Mouse (Mus musculus) CD4-positive, CD25-positive, alpha-beta regulatory T cell, adult 2 months (primary cell): ENCODE measurements at regions not wholly inside any gene's neighbourhood (a gene's known extent, or its start where the extent isn't known, plus 50 kb on each side); places are given as distances from the start of the nearest gene placed in this dataset.

Experiments
- DNase-seq: peaks from one replicate; pipeline ENCODE4 v3.0.0-alpha.2; 2012; ENCODE audit warnings: low read depth, low spot score

- DNase-seq = no peak
Observed at GRCm38 (mm10) chr4:62808553-62808950, 156.8 kb upstream of the Zfp618 start.

GRCm38 (mm10) chr4:62809048-62809447 is 156.3 kb upstream of the Zfp618 start:
- DNase-seq = no peak

- DNase-seq = no peak
Observed at GRCm38 (mm10) chr4:62819889-62820288, 145.5 kb upstream of the Zfp618 start.

GRCm38 (mm10) chr4:62821288-62821687 is 144.1 kb upstream of the Zfp618 start:
- no peak for DNase-seq

GRCm38 (mm10) chr4:62822568-62822967 is 142.8 kb upstream of the Zfp618 start:
- DNase-seq = peak; percentile 75

- DNase-seq = no peak
Observed at GRCm38 (mm10) chr4:62823082-62823481, 142.3 kb upstream of the Zfp618 start.

- DNase-seq = no peak
Observed at GRCm38 (mm10) chr4:62823555-62824250, 141.7 kb upstream of the Zfp618 start.

GRCm38 (mm10) chr4:62824581-62824980 is 140.8 kb upstream of the Zfp618 start:
- no peak for DNase-seq

- DNase-seq = no peak
Observed at GRCm38 (mm10) chr4:62825256-62825655, 140.1 kb upstream of the Zfp618 start.

- DNase-seq = no peak
Observed at GRCm38 (mm10) chr4:62828963-62829362, 136.4 kb upstream of the Zfp618 start.

GRCm38 (mm10) chr4:62833944-62834343 is 131.4 kb upstream of the Zfp618 start:
- no peak for DNase-seq

GRCm38 (mm10) chr4:62836875-62837274 is 128.5 kb upstream of the Zfp618 start:
- DNase-seq = no peak

- DNase-seq = no peak
Observed at GRCm38 (mm10) chr4:62850526-62850925, 114.8 kb upstream of the Zfp618 start.

GRCm38 (mm10) chr4:62853335-62853734 is 112.0 kb upstream of the Zfp618 start:
- DNase-seq = peak; percentile 40

GRCm38 (mm10) chr4:62856406-62856805 is 109.0 kb upstream of the Zfp618 start:
- no peak for DNase-seq

GRCm38 (mm10) chr4:62862756-62863155 is 102.6 kb upstream of the Zfp618 start:
- no peak for DNase-seq

GRCm38 (mm10) chr4:62870391-62870983 is 94.9 kb upstream of the Zfp618 start:
- DNase-seq = no peak

- no peak for DNase-seq
Observed at GRCm38 (mm10) chr4:62872562-62872961, 92.8 kb upstream of the Zfp618 start.

- no peak for DNase-seq
Observed at GRCm38 (mm10) chr4:62873986-62874385, 91.4 kb upstream of the Zfp618 start.

- DNase-seq = no peak
Observed at GRCm38 (mm10) chr4:62878063-62878462, 87.3 kb upstream of the Zfp618 start.

GRCm38 (mm10) chr4:62878927-62879326 is 86.4 kb upstream of the Zfp618 start:
- DNase-seq = no peak

GRCm38 (mm10) chr4:62881824-62882223 is 83.5 kb upstream of the Zfp618 start:
- peak; percentile 44 for DNase-seq

- no peak for DNase-seq
Observed at GRCm38 (mm10) chr4:62882276-62882675, 83.1 kb upstream of the Zfp618 start.
